Mouse (Mus musculus) MEL (cell line): Measurements from ENCODE around the gene Agt.

ENCODE experiments used
- CHD1 ChIP-seq: IDR thresholded peaks from 2 replicates; pipeline ENCODE4 v1.6.1; 2012; ENCODE audit warnings: low read depth, mild to moderate bottlenecking, inconsistent platforms, low read length, improper control_type of control experiment
- CTCF ChIP-seq, 3 experiments: IDR thresholded peaks in 2 of 3; conservative IDR thresholded peaks in 1 of 3; 2 replicates each; pipeline ENCODE4 v1.5.1; 2011 to 2012; ENCODE audit warnings: low read length in 3 of 3, low read depth in 2 of 3, mild to moderate bottlenecking in 2 of 3, improper control_type of control experiment in 1 of 3, inconsistent platforms in 1 of 3, mixed read lengths in 1 of 3, moderate library complexity in 1 of 3; ENCODE audit not compliant: control insufficient read depth in 1 of 3, insufficient read depth in 1 of 3, poor library complexity in 1 of 3, severe bottlenecking in 1 of 3
- E2F4 ChIP-seq: IDR thresholded peaks from 2 replicates; pipeline ENCODE4 v1.6.1; 2011; ENCODE audit warnings: low read depth, low read length, improper control_type of control experiment, borderline replicate concordance
- EP300 ChIP-seq, 2 experiments: IDR thresholded peaks; 2 replicates each; pipeline ENCODE4 v1.6.1; 2011; ENCODE audit warnings: improper control_type of control experiment in 2 of 2, low read length in 2 of 2, low read depth in 1 of 2, mild to moderate bottlenecking in 1 of 2
- JUND ChIP-seq: IDR thresholded peaks from 2 replicates; pipeline ENCODE4 v1.6.1; 2011; ENCODE audit warnings: low read depth, mild to moderate bottlenecking, improper control_type of control experiment, low read length
- MAFK ChIP-seq: IDR thresholded peaks from 2 replicates; pipeline ENCODE4 v1.6.1; 2011; ENCODE audit warnings: low read depth, mild to moderate bottlenecking, low read length, improper control_type of control experiment, borderline replicate concordance
- MAX ChIP-seq: IDR thresholded peaks from 2 replicates; pipeline ENCODE4 v1.6.1; 2011; ENCODE audit warnings: low read length, improper control_type of control experiment
- MXI1 ChIP-seq: IDR thresholded peaks from 2 replicates; pipeline ENCODE4 v1.6.1; 2011; ENCODE audit warnings: mild to moderate bottlenecking, low read depth, low read length, improper control_type of control experiment
- POLR2A ChIP-seq, 2 experiments: IDR thresholded peaks; 2 replicates each; pipeline ENCODE4 v1.6.1; 2011 to 2012; ENCODE audit warnings: low read length in 2 of 2, mild to moderate bottlenecking in 2 of 2, control low read depth in 1 of 2, improper control_type of control experiment in 1 of 2, low read depth in 1 of 2, moderate library complexity in 1 of 2; ENCODE audit not compliant: control insufficient read depth in 1 of 2, insufficient read depth in 1 of 2, poor library complexity in 1 of 2
- USF1 ChIP-seq: IDR thresholded peaks from 2 replicates; pipeline ENCODE4 v1.6.1; 2014; ENCODE audit warnings: low read depth, mild to moderate bottlenecking, inconsistent platforms, low read length, improper control_type of control experiment, moderate library complexity
- USF2 ChIP-seq, 2 experiments: IDR thresholded peaks; 2 replicates each; pipeline ENCODE4 v1.6.1; 2011 to 2012; ENCODE audit warnings: improper control_type of control experiment in 2 of 2, low read length in 2 of 2, borderline replicate concordance in 1 of 2, inconsistent platforms in 1 of 2, low read depth in 1 of 2, mild to moderate bottlenecking in 1 of 2; ENCODE audit not compliant: insufficient read depth in 1 of 2

DNA sequence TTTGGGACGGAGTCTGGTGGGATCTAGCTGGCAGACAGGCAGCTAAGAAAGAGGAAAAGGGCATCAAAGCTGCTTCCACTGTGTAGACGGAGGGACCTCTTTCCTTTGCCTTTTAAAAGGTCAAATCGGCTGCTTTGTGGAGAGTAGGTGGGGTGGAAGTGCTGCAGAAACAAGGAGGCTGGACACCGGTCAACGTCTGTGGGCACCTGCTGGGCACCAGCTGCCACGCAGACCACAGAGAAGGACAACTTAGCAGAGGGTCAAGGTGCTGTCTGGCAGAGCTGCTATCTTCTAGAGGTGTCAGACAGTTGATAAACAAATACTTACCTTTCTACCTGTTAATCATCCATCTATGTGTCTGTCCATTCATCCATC lies 61.2 kb downstream of the Agt start:
- TF ChIP-seq MAX (no peak), CTCF (IDR thresholded peaks at IDR 0.05 in 2 of 3, conservative IDR thresholded peaks at IDR 0.05 in 1 of 3; ENCODE audit: control insufficient read depth in 1 of 3, insufficient read depth in 1 of 3, low read depth in 2 of 3, low read length in 3 of 3, poor library complexity in 1 of 3, severe bottlenecking in 1 of 3) (no peak), EP300 (IDR thresholded peaks at IDR 0.05; ENCODE audit: low read depth in 1 of 2, low read length in 2 of 2) (no peak), USF1 (no peak), POLR2A (IDR thresholded peaks at IDR 0.05; ENCODE audit: control insufficient read depth in 1 of 2, insufficient read depth in 1 of 2, low read depth in 1 of 2, low read length in 2 of 2, poor library complexity in 1 of 2) (no peak), MXI1 (no peak), JUND (no peak), E2F4 (no peak), USF2 (IDR thresholded peaks at IDR 0.05; ENCODE audit: borderline replicate concordance in 1 of 2, insufficient read depth in 1 of 2, low read depth in 1 of 2, low read length in 2 of 2) (no peak), CHD1 (no peak), MAFK (no peak)
